Mouse (Mus musculus) CD4-positive naive resting alpha-beta T cell, adult 57 days (primary cell): Measurements from ENCODE around the gene Dbr1. TPM values are rescaled to one million over a fixed set of nuclear protein-coding genes. Genes with fewer than 3 reads are reported as not detected.

Experiments
- total RNA-seq: library from RNA; stranded (reverse); gene quantifications from one replicate; pipeline ENCODE4 v1.2.4, GENCODE M21; 2023

Dbr1 gene
- total RNA-seq = 46.1 TPM

GRCm38 (mm10) chr9:99575677-99576480 is at the start of gene Dbr1:
Gene Dbr1, plus strand, starts transcription at chr9:99575799.

DNA sequence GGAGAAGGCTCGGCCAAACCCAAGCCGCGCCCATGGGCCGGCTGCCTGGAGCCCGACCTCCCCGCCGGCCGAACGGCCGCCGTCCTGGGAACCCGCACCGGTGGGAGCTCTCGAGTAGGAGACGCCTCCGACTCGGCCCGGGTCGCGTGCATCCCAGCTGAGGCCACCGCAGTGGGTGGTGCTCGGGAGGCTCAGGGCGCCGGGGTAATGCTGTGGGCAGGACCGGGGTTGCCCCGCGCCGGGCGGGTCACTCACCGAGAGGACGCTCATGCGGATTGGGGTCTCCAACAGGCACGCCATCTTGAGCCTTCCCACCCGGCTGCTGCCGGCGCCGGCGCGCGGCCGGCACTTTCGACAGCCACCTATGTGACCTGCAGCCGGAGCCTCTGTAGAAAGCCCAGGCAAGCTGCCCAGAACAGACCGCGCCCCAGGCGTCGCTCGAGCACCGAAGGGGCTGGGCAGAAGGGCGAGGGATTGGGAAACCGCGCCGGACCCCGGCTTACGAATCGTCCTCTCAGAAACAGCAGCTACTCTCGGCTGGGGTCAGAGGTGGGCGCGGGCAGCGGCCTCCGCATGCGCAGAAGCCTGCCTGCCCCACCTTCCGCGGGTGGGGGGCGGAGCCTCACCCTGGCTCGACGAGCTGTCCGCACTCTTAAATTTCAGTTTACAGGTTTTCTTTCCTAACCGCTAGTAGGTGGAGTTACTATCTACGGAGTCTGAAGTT is 7.1 kb upstream of the Dbr1 start, which contains the start of gene Armc8:
Gene Armc8, minus strand, starts transcription at position 553 of the 724 bp plus-strand sequence.

GRCm38 (mm10) chr9:99612202-99612601 is 36.6 kb downstream of the Dbr1 start, which contains the start of gene A4gnt:
Gene A4gnt, plus strand, starts transcription at chr9:99612502.

DNA sequence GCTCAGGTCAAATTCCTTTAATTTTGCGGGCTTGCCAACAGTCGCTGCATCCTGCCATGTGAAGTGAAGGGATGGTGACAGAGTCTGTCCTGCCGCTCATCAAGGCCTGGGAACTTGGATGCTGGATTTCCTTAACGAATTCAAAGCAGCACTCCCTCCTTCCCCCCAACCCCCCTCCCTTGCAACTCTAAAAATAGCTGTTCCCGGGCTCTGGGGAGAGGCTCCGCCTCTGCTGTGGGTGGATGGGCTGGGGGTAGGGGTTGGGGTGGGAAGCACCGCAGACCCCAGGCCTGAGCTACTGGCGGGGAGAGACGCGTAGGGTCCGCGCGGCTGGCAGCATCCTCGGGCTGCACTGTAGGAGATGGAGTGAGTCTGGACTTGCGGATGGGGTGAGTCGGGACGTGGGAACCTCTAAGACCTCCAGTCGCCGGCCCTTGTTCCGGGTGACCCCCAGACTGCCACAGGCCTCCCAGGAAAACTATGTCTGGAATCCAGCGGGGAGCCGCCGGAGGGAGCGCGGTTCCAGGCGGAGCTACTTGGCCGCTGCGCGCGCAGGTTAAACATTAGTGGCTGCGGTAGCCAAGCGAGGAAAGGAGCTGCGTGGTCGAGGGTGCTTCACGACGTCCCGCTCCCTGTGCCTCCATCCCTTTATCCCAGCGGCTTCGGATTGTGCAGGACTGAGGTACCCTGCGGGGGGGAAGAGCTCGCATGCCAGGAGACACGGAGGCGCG is 53.8 kb downstream of the Dbr1 start, which contains the start of gene Dzip1l:
Gene Dzip1l, plus strand, starts transcription at position 216 of the 731 bp plus-strand sequence.

Other genes starting within 250 kb of the Dbr1 start
- not detected for gene Esyt3, start 217.2 kb upstream of the Dbr1 start, total RNA-seq
- gene Mras, start 138.4 kb upstream of the Dbr1 start, total RNA-seq = 1.4 TPM
- not detected for gene Nme9, start 124.3 kb upstream of the Dbr1 start, total RNA-seq
- 31.5 TPM for gene Armc8, start 6.9 kb upstream of the Dbr1 start, total RNA-seq
- gene A4gnt, start 36.7 kb downstream of the Dbr1 start, total RNA-seq = not detected
- gene Dzip1l, start 53.7 kb downstream of the Dbr1 start, total RNA-seq = not detected
- not detected for gene Cldn18, start 141.5 kb downstream of the Dbr1 start, total RNA-seq